Mouse (Mus musculus) heart, adult 2 months (tissue): ENCODE results near the gene Sh3kbp1. TPM values are rescaled to one million over a fixed set of nuclear protein-coding genes. Genes with fewer than 3 reads are reported as not detected.

Experiments
- DNase-seq, 2 experiments: peaks; one replicate each; pipeline ENCODE4 v3.0.0; 2021
- H3K27ac ChIP-seq: fragments of 200-600 bp; 2 replicates; pipeline ENCODE4 v1.8.1; 2022
- H3K27me3 ChIP-seq: fragments of 200-500 bp; 2 replicates; pipeline ENCODE4 v1.6.1; 2012; ENCODE audit warnings: mild to moderate bottlenecking, low read length, inconsistent platforms, mixed read lengths; ENCODE audit not compliant: control insufficient read depth, insufficient read depth
- H3K36me3 ChIP-seq: fragments of 200-500 bp; 2 replicates; pipeline ENCODE4 v1.6.1; 2012; ENCODE audit warnings: low read length, inconsistent platforms; ENCODE audit not compliant: control insufficient read depth, insufficient read depth
- H3K4me1 ChIP-seq: fragments of 200-500 bp; 2 replicates; pipeline ENCODE4 v1.6.1; 2011; ENCODE audit warnings: low read length; ENCODE audit not compliant: control insufficient read depth, insufficient read depth
- H3K4me3 ChIP-seq: fragments of 200-600 bp; 2 replicates; pipeline ENCODE4 v1.8.1; 2022
- H3K79me2 ChIP-seq: fragments of 200-500 bp; replicated peaks from 2 replicates; pipeline ENCODE4 v1.6.1; 2012; ENCODE audit warnings: mild to moderate bottlenecking, inconsistent platforms, low read length, moderate library complexity, mixed read lengths; ENCODE audit not compliant: control insufficient read depth, insufficient read depth
- H3K9ac ChIP-seq: fragments of 200-500 bp; 2 replicates; pipeline ENCODE4 v1.6.1; 2012; ENCODE audit warnings: low read depth, mild to moderate bottlenecking, control low read depth, inconsistent platforms, low read length, mixed read lengths
- CTCF ChIP-seq: fragments of 200-600 bp; IDR thresholded peaks from 2 replicates; pipeline ENCODE4 v1.8.1; 2022; ENCODE audit warnings: antibody characterized with exemption, mild to moderate bottlenecking, moderate library complexity
- EP300 ChIP-seq: fragments of 200-500 bp; IDR thresholded peaks from 2 replicates; pipeline ENCODE4 v1.6.1; 2011; ENCODE audit warnings: low read depth, low read length, control low read depth; ENCODE audit not compliant: insufficient read depth
- POLR2A ChIP-seq: fragments of 200-500 bp; IDR thresholded peaks from 2 replicates; pipeline ENCODE4 v1.6.1; 2011; ENCODE audit warnings: mild to moderate bottlenecking, low read depth, low read length, control low read depth; ENCODE audit not compliant: insufficient read depth
- WGBS: fragments of 180-500 bp; shearing (Covaris S2); methylation state at CpG from one replicate; pipeline ENCODE4 v1.1.7; 2018; 5-methylcytosine and 5-hydroxymethylcytosine counted together
- intact Hi-C: fragments of 180-260 bp; cut with DNase I; formaldehyde crosslinking; loops from one replicate; pipeline ENCODE4 v1.15.1; 2025
- polyA plus RNA-seq: library from polyadenylated mRNA; depleted of rRNA; stranded (reverse); fragments of >200 nt; gene quantifications from 2 replicates; pipeline ENCODE4 v1.2.3, GENCODE M21; 2012
- total RNA-seq, 2 experiments: library from RNA; stranded (reverse); gene quantifications; 2 replicates each; pipeline ENCODE4 v1.2.3; 2021

Gene Sh3kbp1
- total and polyA plus RNA-seq, 3 experiments, result 105 to 149 (median 132) TPM

DNA sequence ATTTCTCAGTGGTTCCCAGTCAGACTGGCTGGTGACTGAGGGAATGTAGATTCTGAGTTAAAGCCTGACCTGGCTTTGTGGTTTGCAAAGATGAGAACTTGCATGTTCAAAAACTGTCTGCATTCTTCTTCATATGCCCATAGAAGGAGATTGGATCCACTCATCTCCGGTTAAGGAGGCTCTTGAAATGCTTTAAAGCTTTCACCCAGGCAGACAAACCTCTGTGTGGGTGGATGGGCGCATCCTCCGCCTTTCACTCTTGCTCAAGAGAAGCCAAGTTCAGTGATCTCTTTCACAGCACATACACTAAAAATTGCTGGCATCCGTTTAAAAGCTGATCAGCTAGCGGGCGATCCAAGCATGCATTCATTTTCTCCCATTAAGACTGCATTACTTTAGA, 182.4 kb downstream of the Sh3kbp1 start:
- WGBS, result 85% methylated on average over 6 of the region's 6 CpGs
- H3K4me3 ChIP-seq, result no peak overlapping the region
- H3K27me3 ChIP-seq, result no peaks in the 10 kb centered on the region
- DNase-seq, result no peak
- no peaks in the 10 kb centered on the region for H3K36me3 ChIP-seq
- TF ChIP-seq CTCF (no peak), POLR2A (no peak), EP300 (no peak)
- no peak overlapping the region for H3K27ac ChIP-seq
- H3K79me2 ChIP-seq, result no peaks in the 10 kb centered on the region
- H3K9ac ChIP-seq, result no peak overlapping the region
- H3K4me1 ChIP-seq, result no peaks in the 10 kb centered on the region
- intact Hi-C loops, result loop anchor here (10.0 kb wide), 1 partner anchor 55 kb away; no protein-coding TSS in a partner anchor

DNA sequence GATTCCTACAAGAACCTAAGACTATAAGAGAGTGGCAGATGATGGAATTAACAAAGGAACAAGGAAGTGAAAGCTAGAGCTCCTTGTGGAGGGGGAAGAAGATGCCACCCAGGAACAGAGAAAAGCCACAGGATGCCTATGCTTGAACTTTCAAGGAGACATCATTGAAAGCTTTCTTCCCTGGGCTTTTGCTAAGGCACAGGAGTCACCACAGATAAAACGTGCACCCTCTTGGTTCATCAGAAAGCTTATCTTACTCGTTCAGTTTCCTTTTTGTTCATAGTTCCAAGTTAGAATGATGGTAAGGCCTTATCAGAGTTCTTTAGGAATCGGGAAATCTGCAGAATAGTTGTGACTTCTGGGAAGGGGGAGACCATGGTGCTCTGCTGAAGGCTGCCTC, 183.4 kb downstream of the Sh3kbp1 start:
- TF ChIP-seq EP300 (no peak), POLR2A (no peak), CTCF (no peak)
- no peaks in the 10 kb centered on the region for H3K79me2 ChIP-seq
- no peak overlapping the region for H3K9ac ChIP-seq
- no peak overlapping the region for H3K4me3 ChIP-seq
- H3K27ac ChIP-seq, result no peak overlapping the region
- 64% methylated on average over 3 of the region's 3 CpGs for WGBS
- H3K27me3 ChIP-seq, result no peaks in the 10 kb centered on the region
- no peak for DNase-seq
- intact Hi-C loops, result no loop called here
- no peaks in the 10 kb centered on the region for H3K4me1 ChIP-seq
- no peaks in the 10 kb centered on the region for H3K36me3 ChIP-seq

- Histone ChIP-seq H3K36me3 (no peaks in the 10 kb centered on the region), H3K4me3 (no peak overlapping the region), H3K79me2 (no peaks in the 10 kb centered on the region), H3K27ac (no peak overlapping the region), H3K27me3 (no peaks in the 10 kb centered on the region), H3K9ac (no peak overlapping the region), H3K4me1 (no peaks in the 10 kb centered on the region)
- intact Hi-C loops, result no loop called here
- 94% methylated on average over 2 of the region's 2 CpGs for WGBS
- DNase-seq, result no peak
- TF ChIP-seq EP300, result no peak
Observed at GRCm38 (mm10) chrX:159817508-159817907, 190.4 kb downstream of the Sh3kbp1 start.

- intact Hi-C loops, result no loop called here
- Histone ChIP-seq H3K36me3 (no peaks in the 10 kb centered on the region), H3K79me2 (no peaks in the 10 kb centered on the region), H3K27ac (no peak overlapping the region), H3K27me3 (no peaks in the 10 kb centered on the region), H3K4me1 (no peaks in the 10 kb centered on the region), H3K9ac (no peak overlapping the region), H3K4me3 (no peak overlapping the region)
- no peak for DNase-seq
- 71% methylated on average over 5 of the region's 5 CpGs for WGBS
- TF ChIP-seq CTCF (no peak), EP300 (no peak), POLR2A (no peak)
Observed at GRCm38 (mm10) chrX:159828135-159828534, 201.1 kb downstream of the Sh3kbp1 start.

DNA sequence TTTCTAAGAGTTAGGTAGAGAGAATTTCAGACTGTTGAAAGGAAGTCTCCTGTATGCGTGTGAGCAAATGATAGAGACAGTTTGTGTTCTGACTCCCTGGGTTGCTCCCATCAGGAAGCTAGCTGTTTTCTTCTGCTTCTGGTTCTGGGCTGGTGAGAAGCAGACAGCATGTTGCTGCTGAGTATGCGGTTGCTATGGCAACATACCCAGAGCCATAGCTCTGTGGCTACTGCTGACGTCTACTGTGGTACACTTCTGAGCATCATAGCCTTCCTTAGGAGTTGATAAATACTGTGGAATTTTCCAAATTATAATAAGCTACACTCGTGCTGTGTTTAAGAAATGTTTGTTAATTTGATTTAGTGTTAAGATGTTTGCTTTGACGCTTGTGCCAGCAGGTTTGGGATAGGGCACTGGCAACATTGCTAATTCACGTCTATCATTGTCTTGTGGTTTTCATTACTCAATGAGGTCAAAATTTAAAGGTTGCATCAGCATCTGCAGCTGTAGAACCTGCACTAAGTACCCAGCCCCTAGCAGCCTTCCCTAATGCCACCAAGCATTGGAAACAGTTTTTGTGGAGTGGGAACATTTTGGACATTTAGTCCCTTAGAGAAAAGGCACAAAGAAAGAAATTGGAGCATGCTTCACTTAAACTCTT, 202.2 kb downstream of the Sh3kbp1 start:
- no peaks in the 10 kb centered on the region for H3K27me3 ChIP-seq
- H3K27ac ChIP-seq, result no peak overlapping the region
- DNase-seq, result no peak
- no peak overlapping the region for H3K9ac ChIP-seq
- WGBS, result 75% methylated on average over 6 of the region's 6 CpGs
- no peak overlapping the region for H3K4me3 ChIP-seq
- H3K36me3 ChIP-seq, result no peaks in the 10 kb centered on the region
- TF ChIP-seq EP300, result no peak
- no peak for TF ChIP-seq POLR2A
- no peak for TF ChIP-seq CTCF
- no peaks in the 10 kb centered on the region for H3K79me2 ChIP-seq
- intact Hi-C loops, result no loop called here
- no peaks in the 10 kb centered on the region for H3K4me1 ChIP-seq

- DNase-seq, result no peak
- Histone ChIP-seq H3K9ac (no peak overlapping the region), H3K4me1 (no peaks in the 10 kb centered on the region), H3K4me3 (no peak overlapping the region), H3K27ac (no peak overlapping the region), H3K79me2 (no peaks in the 10 kb centered on the region), H3K27me3 (no peaks in the 10 kb centered on the region), H3K36me3 (no peaks in the 10 kb centered on the region)
- 63% methylated on average over 2 of the region's 2 CpGs for WGBS
- no peak for TF ChIP-seq EP300
- TF ChIP-seq POLR2A, result no peak
- TF ChIP-seq CTCF, result no peak
- intact Hi-C loops, result no loop called here
Observed at GRCm38 (mm10) chrX:159831176-159831575, 204.1 kb downstream of the Sh3kbp1 start.
